Mouse (Mus musculus): ENCODE measurements at regions not wholly inside any gene's neighbourhood (a gene's known extent, or its start where the extent isn't known, plus 50 kb on each side); places are given as distances from the start of the nearest gene placed in this dataset.

- no peak for TF ChIP-seq CTCF (IDR thresholded peaks at IDR 0.05)
- TF ChIP-seq EP300 (IDR thresholded peaks at IDR 0.05) = no peak
Observed at GRCm38 (mm10) chr9:49998101-49998500, 199.4 kb upstream of the Ncam1 start.

All from lung, postnatal 0 days (tissue).